Mouse (Mus musculus) cerebellum, adult 8-10 months (tissue): Measurements from ENCODE around the gene Olfr905.

Source experiments
- DNase-seq: peaks from one replicate; pipeline ENCODE4 v3.0.0; 2022

The Olfr905 gene

GRCm38 (mm10) chr9:38470807-38471206 lies at the start of gene Olfr905:
Gene Olfr905, plus strand, starts transcription at chr9:38471107.
- no peak for DNase-seq

GRCm38 (mm10) chr9:38423801-38424200 lies 47.1 kb upstream of the Olfr905 start:
- DNase-seq = no peak

- DNase-seq = no peak
Observed at GRCm38 (mm10) chr9:38427026-38427425, 43.9 kb upstream of the Olfr905 start.

GRCm38 (mm10) chr9:38429155-38429554 lies 41.8 kb upstream of the Olfr905 start, which contains the start of gene Olfr901:
Gene Olfr901, plus strand, starts transcription at chr9:38429455.
- no peak for DNase-seq

- no peak for DNase-seq
Observed at GRCm38 (mm10) chr9:38447352-38447751, 23.6 kb upstream of the Olfr905 start, which contains the start of gene Olfr902. Gene Olfr902, plus strand, starts transcription at chr9:38447652.

- no peak for DNase-seq
Observed at GRCm38 (mm10) chr9:38462844-38463243, 8.1 kb upstream of the Olfr905 start, which contains the start of gene Olfr904. Gene Olfr904, plus strand, starts transcription at chr9:38463144.

GRCm38 (mm10) chr9:38486785-38487184 lies 15.9 kb downstream of the Olfr905 start, which contains the start of gene Olfr906:
Gene Olfr906, plus strand, starts transcription at chr9:38487085.
- no peak for DNase-seq

GRCm38 (mm10) chr9:38495501-38495900 lies 24.6 kb downstream of the Olfr905 start, which contains the start of gene Olfr907:
Gene Olfr907, plus strand, starts transcription at chr9:38495801.
- DNase-seq = no peak

GRCm38 (mm10) chr9:38512353-38512752 lies 41.4 kb downstream of the Olfr905 start:
- DNase-seq = no peak

GRCm38 (mm10) chr9:38521280-38521679 lies 50.4 kb downstream of the Olfr905 start, which contains the start of gene Olfr911-ps1:
Gene Olfr911-ps1, plus strand, starts transcription at chr9:38521580.
- DNase-seq = no peak
